Mouse (Mus musculus): Measurements from ENCODE around the gene AK157302. TPM values are rescaled to one million over a fixed set of nuclear protein-coding genes. Genes with fewer than 3 reads are reported as not detected.
"Not testable (repeated sequence)": the region's sequence is repeated elsewhere in the genome, so short reads cannot be mapped to it uniquely, and the experiment has no call there.

The AK157302 gene
- polyA plus RNA-seq, 1 experiment from 2014 or later = 0.15 TPM

DNA sequence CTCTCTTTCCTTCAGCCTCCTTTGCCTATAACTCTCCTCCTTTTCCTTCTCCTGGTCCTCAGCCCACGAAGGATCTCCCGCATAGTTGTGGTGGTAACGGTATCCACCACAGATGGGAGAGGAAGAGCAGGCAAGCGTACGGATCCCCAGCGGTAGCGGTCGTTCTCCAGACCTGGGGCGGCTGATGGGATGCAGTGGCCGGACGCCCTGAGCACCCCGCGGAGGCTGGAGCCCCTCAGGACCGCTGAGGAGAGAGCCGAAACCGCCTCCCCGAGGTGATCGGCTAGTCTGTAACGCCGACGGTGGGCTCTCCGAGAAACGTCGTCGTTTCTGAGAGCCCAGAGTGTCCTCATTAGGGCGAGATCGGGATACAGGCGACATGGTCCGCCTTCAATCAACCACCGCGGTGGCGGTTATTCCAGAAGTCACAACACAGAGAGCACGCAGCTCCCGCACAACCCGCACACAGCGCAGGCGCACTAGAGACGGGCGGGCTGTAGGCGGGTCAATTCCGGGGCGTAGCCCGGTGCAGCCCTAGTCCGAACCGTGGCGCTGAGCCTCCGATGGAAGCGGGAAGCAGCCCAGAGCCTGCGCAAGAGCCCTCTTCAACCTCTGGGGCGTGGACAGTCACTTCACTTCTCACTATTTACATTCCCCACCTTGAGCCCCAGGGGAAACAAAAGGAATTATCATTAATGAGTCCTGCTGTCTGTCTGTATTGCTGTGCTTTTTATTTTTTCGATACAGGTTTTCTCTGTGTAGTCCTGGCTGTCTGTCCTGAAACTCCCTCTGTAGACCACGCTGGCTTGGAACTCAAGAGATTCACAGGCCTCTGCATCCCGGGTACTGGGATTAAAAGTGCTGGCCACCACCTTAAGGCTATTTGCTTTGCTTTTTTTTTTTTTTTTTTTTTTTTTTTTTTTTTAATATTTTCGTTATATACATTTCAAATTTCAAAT, 26.7 kb upstream of the AK157302 start, which contains the start of gene Nkapl:
Nkapl (minus strand) TSS at position 449 of the 959 bp plus-strand sequence.
- under 1% methylated on average over 54 of the region's 54 CpGs for whole genome bisulfite sequencing
- Histone ChIP-seq H3K27me3 (ENCODE audit: control insufficient read depth, insufficient read depth, low read length) (no peaks in the 10 kb centered on the region), H3K4me2 (ENCODE audit: low read depth) (peak within 1 kb of the TSS; percentile 84), H3K4me3 (ENCODE audit: low read depth, low read length) (peak within 1 kb of the TSS; percentile 52), H3K4me1 (ENCODE audit: control insufficient read depth, insufficient read depth, low read length) (no peaks in the 10 kb centered on the region), H3K9ac (ENCODE audit: low read length) (peak within 1 kb of the TSS; percentile 76), H3K9me3 (ENCODE audit: control insufficient read depth, low read length) (no peaks in the 10 kb centered on the region), H3K27ac (ENCODE audit: low read depth, low read length) (peak within 1 kb of the TSS; percentile 30; the same call in 1 of the 2 replicates), H3K36me3 (ENCODE audit: control insufficient read depth, insufficient read depth, low read length) (no peaks in the 10 kb centered on the region)
- ATAC-seq (ENCODE audit: insufficient read depth, low FRiP score, low TSS enrichment) (peak; percentile 99), DNase-seq (ENCODE audit: low spot score) (peak; percentile 90)

DNA sequence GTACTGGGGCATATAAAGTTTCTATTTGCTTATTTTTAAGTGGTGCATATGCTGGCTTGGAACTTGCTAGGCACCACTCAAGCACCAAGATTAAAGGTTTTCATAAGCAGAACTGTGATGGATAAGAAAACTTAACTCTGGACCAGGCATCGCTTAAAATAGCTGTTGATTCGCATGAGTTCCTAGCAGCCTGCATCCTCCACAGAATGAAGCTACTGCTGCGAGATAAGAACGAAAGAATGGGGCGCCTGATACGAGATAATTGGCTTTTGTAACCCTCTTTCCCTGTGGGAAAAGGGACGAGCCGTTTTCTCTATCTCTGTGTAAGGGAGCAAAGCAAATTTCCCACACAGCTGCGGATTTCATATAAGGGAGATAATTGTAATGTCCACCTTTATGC, 25.9 kb upstream of the AK157302 start:
- DNase-seq (ENCODE audit: low spot score) (no peak), ATAC-seq (ENCODE audit: insufficient read depth, low FRiP score, low TSS enrichment) (no peak)
- Histone ChIP-seq H3K27ac (ENCODE audit: low read depth, low read length) (no peak overlapping the region), H3K9me3 (ENCODE audit: control insufficient read depth, low read length) (no peaks in the 10 kb centered on the region), H3K9ac (ENCODE audit: low read length) (no peak overlapping the region), H3K27me3 (ENCODE audit: control insufficient read depth, insufficient read depth, low read length) (no peaks in the 10 kb centered on the region), H3K36me3 (ENCODE audit: control insufficient read depth, insufficient read depth, low read length) (no peaks in the 10 kb centered on the region), H3K4me3 (ENCODE audit: low read depth, low read length) (no peak overlapping the region), H3K4me1 (ENCODE audit: control insufficient read depth, insufficient read depth, low read length) (no peaks in the 10 kb centered on the region), H3K4me2 (ENCODE audit: low read depth) (no peak overlapping the region; the same call in 1 of the 2 replicates)
- WGBS = 36% methylated on average over 9 of the region's 9 CpGs

DNA sequence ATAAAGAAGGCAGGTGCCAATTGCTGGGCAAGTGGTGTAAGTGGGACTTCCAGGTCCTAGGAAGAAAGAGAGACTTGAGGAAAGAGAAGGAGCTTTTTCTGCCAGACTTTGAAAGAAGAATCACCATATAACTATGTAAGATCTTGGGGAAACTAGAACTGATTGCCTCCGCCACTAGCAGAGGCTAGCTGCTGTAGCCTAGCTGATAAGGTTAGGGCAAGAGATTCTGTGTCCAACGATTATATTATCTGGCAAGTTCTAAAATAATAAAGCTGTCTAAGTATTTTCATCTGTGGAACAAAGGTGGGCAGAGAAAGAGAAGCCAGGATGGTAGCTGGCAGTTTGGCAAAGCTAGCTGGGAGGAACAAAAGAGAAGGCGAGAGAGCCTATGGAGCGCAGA, 22.6 kb upstream of the AK157302 start:
- ATAC-seq (ENCODE audit: insufficient read depth, low FRiP score, low TSS enrichment) (no peak), DNase-seq (ENCODE audit: low spot score) (no peak)
- Histone ChIP-seq H3K4me1 (ENCODE audit: control insufficient read depth, insufficient read depth, low read length) (no peaks in the 10 kb centered on the region), H3K9me3 (ENCODE audit: control insufficient read depth, low read length) (no peaks in the 10 kb centered on the region), H3K4me3 (ENCODE audit: low read depth, low read length) (no peak overlapping the region), H3K27me3 (ENCODE audit: control insufficient read depth, insufficient read depth, low read length) (no peaks in the 10 kb centered on the region), H3K4me2 (ENCODE audit: low read depth) (no peak overlapping the region), H3K36me3 (ENCODE audit: control insufficient read depth, insufficient read depth, low read length) (no peaks in the 10 kb centered on the region), H3K9ac (ENCODE audit: low read length) (no peak overlapping the region), H3K27ac (ENCODE audit: low read depth, low read length) (no peak overlapping the region)
- 43% methylated on average over 4 of the region's 4 CpGs for WGBS

DNA sequence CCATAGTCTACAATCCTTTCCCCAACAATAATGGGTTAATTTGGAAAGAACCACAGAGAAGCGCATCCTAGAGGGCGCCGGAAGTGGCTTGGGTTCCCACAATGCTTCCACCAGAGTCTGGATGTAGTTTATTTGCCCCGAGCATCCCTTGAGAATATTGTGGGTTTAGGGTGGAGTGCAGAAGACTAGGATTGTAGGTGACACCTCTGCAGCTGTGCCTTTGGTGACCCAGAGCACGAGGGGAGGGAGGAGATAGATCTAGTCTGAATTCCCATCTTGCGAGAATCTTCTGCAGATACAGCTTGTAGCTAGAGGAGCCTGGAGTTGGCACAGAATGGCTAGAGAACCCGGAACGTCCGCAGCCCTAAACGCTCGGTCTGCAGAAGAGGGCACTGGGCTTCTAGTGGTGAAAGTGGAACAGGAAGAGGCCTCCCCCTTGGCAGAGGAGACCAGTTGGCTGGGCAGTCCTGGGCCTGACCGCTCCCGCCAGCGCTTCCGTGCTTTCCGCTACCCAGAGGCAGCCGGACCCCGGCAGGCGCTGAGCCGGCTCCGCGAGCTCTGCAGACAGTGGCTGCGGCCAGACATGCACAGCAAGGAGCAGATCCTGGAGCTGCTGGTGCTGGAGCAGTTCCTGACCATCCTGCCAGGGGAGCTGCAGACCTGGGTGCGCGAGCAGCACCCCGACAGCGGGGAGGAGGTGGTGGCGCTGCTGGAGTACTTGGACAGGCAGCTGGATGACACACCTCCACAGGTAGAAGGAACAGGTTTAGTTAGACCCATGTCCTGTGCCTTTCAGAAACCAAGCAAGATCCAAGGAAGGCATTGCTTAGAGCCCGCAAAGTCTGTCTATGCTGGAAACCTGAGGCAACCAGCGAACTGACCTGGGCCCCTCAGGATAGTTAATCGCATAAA, 16.0 kb upstream of the AK157302 start, which contains the start of the genes Zkscan4 and Gm10065:
Zkscan4 (plus strand) TSS at position 149 of the 912 bp plus-strand sequence.
Gm10065 (minus strand) TSS at position 683 of the 912 bp plus-strand sequence.
- not testable (repeated sequence) for H3K27me3 ChIP-seq (ENCODE audit: control insufficient read depth, insufficient read depth, low read length); H3K4me1 ChIP-seq (ENCODE audit: control insufficient read depth, insufficient read depth, low read length); H3K9me3 ChIP-seq (ENCODE audit: control insufficient read depth, low read length); H3K36me3 ChIP-seq (ENCODE audit: control insufficient read depth, insufficient read depth, low read length); H3K27ac ChIP-seq (ENCODE audit: low read depth, low read length)
- H3K4me3 ChIP-seq (ENCODE audit: low read depth, low read length) = peak within 1 kb of the TSS; percentile 51
- ATAC-seq (ENCODE audit: insufficient read depth, low FRiP score, low TSS enrichment) (peak; percentile 70), DNase-seq (ENCODE audit: low spot score) (peak; percentile 78)
- WGBS = 2% methylated on average over 30 of the region's 31 CpGs
- H3K4me2 ChIP-seq (ENCODE audit: low read depth) = peak within 1 kb of the TSS; percentile 66
- H3K9ac ChIP-seq (ENCODE audit: low read length) = peak within 1 kb of the TSS; percentile 67

DNA sequence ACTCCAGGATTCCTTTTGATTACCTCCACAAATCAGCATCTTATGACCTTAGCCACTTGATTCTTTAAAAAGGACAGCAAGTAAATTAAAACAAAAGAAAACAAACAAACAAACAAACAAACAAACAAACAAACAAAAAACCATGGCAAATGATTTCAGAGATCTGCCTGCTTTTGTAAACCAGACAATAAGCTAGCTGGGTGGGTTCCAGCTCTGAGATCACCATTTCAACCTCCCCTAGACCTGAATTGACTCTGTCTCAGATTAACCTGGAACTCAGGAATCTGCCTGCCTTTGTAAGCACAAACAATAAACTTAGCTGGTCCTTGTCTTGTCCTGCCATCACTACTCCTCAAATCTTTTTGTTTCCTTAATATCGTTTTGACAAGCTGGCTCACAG, 8.1 kb upstream of the AK157302 start:
- DNase-seq (ENCODE audit: low spot score) (no peak), ATAC-seq (ENCODE audit: insufficient read depth, low FRiP score, low TSS enrichment) (no peak)
- Histone ChIP-seq H3K4me3 (ENCODE audit: low read depth, low read length) (no peak overlapping the region), H3K36me3 (ENCODE audit: control insufficient read depth, insufficient read depth, low read length) (no peaks in the 10 kb centered on the region; the same call in 1 of the 2 replicates), H3K27me3 (ENCODE audit: control insufficient read depth, insufficient read depth, low read length) (no peaks in the 10 kb centered on the region), H3K4me2 (ENCODE audit: low read depth) (no peak overlapping the region), H3K4me1 (ENCODE audit: control insufficient read depth, insufficient read depth, low read length) (no peaks in the 10 kb centered on the region), H3K9ac (ENCODE audit: low read length) (no peak overlapping the region), H3K9me3 (ENCODE audit: control insufficient read depth, low read length) (no peaks in the 10 kb centered on the region), H3K27ac (ENCODE audit: low read depth, low read length) (no peak overlapping the region)
- 92% methylated on average over 1 of the region's 1 CpGs for WGBS

DNA sequence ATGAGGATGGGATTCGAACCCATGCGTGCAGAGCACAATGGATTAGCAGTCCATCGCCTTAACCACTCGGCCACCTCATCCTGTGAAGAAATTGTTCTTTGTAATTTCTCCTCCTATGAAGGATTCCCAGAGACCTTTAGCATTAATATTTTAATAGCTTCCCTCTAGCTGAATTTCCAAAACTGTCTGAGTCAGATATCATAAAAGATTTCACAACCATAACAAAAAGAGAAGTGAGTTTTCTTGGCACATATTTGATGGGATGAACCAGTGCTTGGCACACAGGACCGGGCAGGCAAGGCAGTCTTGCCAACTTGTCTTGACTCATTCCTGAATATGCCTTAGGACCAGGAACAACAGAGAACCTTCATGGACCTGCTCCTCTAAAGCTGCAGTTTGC, 2.2 kb upstream of the AK157302 start:
- Histone ChIP-seq H3K9me3 (ENCODE audit: control insufficient read depth, low read length) (no peaks in the 10 kb centered on the region), H3K27ac (ENCODE audit: low read depth, low read length) (no peak overlapping the region), H3K36me3 (ENCODE audit: control insufficient read depth, insufficient read depth, low read length) (no peaks in the 10 kb centered on the region), H3K4me1 (ENCODE audit: control insufficient read depth, insufficient read depth, low read length) (no peaks in the 10 kb centered on the region), H3K4me3 (ENCODE audit: low read depth, low read length) (no peak overlapping the region), H3K4me2 (ENCODE audit: low read depth) (no peak overlapping the region), H3K27me3 (ENCODE audit: control insufficient read depth, insufficient read depth, low read length) (no peaks in the 10 kb centered on the region), H3K9ac (ENCODE audit: low read length) (no peak overlapping the region)
- DNase-seq (ENCODE audit: low spot score) (no peak), ATAC-seq (ENCODE audit: insufficient read depth, low FRiP score, low TSS enrichment) (no peak)
- WGBS = 95% methylated on average over 5 of the region's 5 CpGs

DNA sequence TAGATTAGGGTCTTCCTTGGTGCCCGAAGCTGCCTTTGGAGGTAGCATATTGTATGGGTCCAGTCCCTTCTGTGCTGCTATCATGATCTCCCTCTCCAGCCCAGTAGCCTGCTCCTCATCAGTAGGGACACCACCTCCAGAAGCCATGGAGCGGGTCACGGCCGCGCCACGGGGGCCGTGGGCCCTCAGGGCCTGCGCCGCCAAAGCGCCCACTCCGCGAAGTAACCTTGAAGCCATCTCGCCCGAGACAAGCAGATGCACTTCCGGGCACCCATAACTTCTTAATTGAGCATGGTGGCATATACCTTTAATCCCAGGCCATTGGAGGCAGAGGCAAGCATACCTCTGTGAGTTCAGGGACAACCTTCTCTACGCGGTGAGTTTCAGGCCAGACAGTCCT, 6.2 kb downstream of the AK157302 start, which contains the start of gene Gm11273:
Gm11273 (minus strand) TSS at position 237 of the 400 bp plus-strand sequence.
- WGBS = 94% methylated on average over 17 of the region's 17 CpGs
- not testable (repeated sequence) for H3K36me3 ChIP-seq (ENCODE audit: control insufficient read depth, insufficient read depth, low read length); H3K4me1 ChIP-seq (ENCODE audit: control insufficient read depth, insufficient read depth, low read length)

DNA sequence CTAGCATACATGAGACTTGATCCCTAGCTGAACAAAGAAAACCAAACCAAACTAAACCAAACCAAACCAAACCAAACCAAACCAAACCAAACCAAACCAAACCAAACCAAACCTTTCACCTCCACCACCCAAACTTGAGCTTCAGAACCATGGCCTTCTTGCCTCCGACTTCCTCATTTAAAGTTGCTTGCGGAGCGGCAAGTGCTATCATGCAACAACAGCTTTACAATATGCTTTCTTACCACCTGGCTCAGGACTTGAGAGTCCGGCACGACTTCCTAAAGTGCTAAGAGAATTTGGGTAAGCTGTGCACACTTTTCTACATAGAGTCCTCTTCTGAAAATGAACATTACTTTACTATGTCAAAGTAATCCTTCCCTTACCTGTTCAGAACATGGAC, 7.3 kb downstream of the AK157302 start:
- Histone ChIP-seq H3K9ac (ENCODE audit: low read length) (no peak overlapping the region), H3K36me3 (ENCODE audit: control insufficient read depth, insufficient read depth, low read length) (no peaks in the 10 kb centered on the region), H3K27ac (ENCODE audit: low read depth, low read length) (no peak overlapping the region), H3K9me3 (ENCODE audit: control insufficient read depth, low read length) (no peaks in the 10 kb centered on the region), H3K4me3 (ENCODE audit: low read depth, low read length) (no peak overlapping the region), H3K4me2 (ENCODE audit: low read depth) (no peak overlapping the region), H3K27me3 (ENCODE audit: control insufficient read depth, insufficient read depth, low read length) (no peaks in the 10 kb centered on the region), H3K4me1 (ENCODE audit: control insufficient read depth, insufficient read depth, low read length) (no peaks in the 10 kb centered on the region)
- no peak for DNase-seq (ENCODE audit: low spot score)
- no peak for ATAC-seq (ENCODE audit: insufficient read depth, low FRiP score, low TSS enrichment)
- 90% methylated on average over 5 of the region's 5 CpGs for WGBS

More for the DNA sequence above, 6.2 kb downstream of the AK157302 start, which contains the start of gene Gm11273:
- not testable (repeated sequence) for H3K4me3 ChIP-seq (ENCODE audit: low read depth, low read length); H3K9me3 ChIP-seq (ENCODE audit: control insufficient read depth, low read length); ATAC-seq (ENCODE audit: insufficient read depth, low FRiP score, low TSS enrichment); DNase-seq (ENCODE audit: low spot score); H3K27me3 ChIP-seq (ENCODE audit: control insufficient read depth, insufficient read depth, low read length); H3K27ac ChIP-seq (ENCODE audit: low read depth, low read length); H3K9ac ChIP-seq (ENCODE audit: low read length); H3K4me2 ChIP-seq (ENCODE audit: low read depth)

Data from neural tube, embryonic 11.5 days (tissue).